Mouse (Mus musculus) granulocyte monocyte progenitor cell, adult 5-6 weeks (primary cell): ENCODE results near the gene Plod3. TPM values are rescaled to one million over a fixed set of nuclear protein-coding genes. Genes with fewer than 3 reads are reported as not detected.
A peak's percentile ranks its signal among the peaks of the same experiment; 100 is the strongest.

Source experiments
- ATAC-seq: replicated peaks from 2 replicates; pipeline ENCODE4 v1.8.0; 2016; ENCODE audit warnings: mild to moderate bottlenecking, moderate TSS enrichment, inconsistent platforms; ENCODE audit not compliant: poor library complexity, severe bottlenecking
- total RNA-seq, 2 experiments: library from RNA; stranded (forward) in 1 of 2; stranded (reverse) in 1 of 2; fragments of 200-712, 200-1000 nt in 1 of 2; fragments of >200 nt in 1 of 2; fragmentation: Nextera tagmentation in 1 of 2; gene quantifications; 2 replicates each; pipeline ENCODE4 v1.2.3; 2014 to 2017

Plod3 gene
- total RNA-seq, 2 experiments from 2014 or later: 139 to 177 TPM

- ATAC-seq: peak; percentile 33; the same call in 1 of the 2 replicates
These were observed 23.2 kb downstream of the Plod3 start for GRCm38 (mm10) chr5:137009988-137010387.

GRCm38 (mm10) chr5:137012401-137012950 lies 25.7 kb downstream of the Plod3 start:
- no peak for ATAC-seq

- ATAC-seq: no peak
These were observed 29.1 kb downstream of the Plod3 start for GRCm38 (mm10) chr5:137015913-137016312.

DNA sequence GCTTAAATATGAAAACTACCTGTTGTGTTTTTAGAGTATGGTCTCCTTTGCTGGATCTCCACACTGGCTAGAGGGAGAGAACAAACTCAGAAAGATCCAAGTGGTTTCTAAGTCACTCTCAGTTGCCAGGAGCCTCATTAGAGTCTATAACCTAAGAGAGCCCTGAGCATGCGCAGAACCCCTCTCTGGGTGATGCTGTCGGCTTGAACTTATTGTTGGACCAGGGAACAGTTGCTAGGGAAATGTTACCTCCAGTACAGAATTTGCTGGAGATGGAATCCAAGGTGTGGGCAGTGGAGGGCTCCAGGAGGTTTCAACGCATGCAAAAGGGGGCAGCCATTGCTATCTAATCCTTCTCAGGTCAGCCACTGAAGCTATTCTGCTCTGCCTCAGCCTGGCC lies 37.5 kb downstream of the Plod3 start:
- ATAC-seq: no peak

- peak; percentile 72 for ATAC-seq
These were observed 38.3 kb downstream of the Plod3 start for GRCm38 (mm10) chr5:137025132-137025531.

- ATAC-seq: no peak
These were observed 39.3 kb downstream of the Plod3 start, which contains the start of gene Vgf for GRCm38 (mm10) chr5:137026092-137026491. Vgf (plus strand) TSS chr5:137026392.

DNA sequence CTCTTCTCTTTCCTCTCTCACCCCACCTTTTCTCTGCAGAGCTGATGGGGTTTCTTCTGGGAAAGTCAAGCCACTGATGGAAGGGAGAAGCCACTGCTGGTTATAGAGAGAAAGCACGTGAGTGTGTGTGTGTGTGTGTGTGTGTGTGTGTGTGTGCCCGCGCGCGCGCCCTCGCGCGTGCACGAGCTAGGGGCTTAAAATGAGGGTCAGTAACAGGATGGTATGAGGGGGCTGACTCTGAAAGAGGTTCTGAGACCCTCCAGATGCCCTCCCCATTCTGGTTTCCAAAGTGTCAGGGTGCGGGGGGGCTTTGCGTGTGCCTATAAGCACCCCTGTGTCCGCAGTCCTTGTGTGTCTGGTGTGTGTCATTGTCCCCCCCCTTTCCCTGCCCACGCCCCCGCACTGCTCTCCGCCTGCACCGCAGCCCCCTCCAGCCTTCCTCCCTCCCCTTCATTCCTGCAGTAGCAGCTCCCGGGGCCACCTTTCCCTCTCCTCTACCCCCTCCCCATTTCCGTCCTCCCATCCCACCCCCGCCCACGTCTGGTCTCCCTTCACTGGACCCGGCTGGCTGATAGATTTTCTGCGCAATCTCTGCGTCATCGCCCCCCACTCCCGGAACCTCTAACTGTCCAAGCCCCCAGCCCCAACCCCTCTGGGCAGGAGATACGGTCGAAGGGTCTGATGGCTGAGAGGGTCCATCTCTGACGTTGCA lies 41.9 kb downstream of the Plod3 start:
- ATAC-seq: no peak

- no peak for ATAC-seq
These were observed 42.4 kb downstream of the Plod3 start for GRCm38 (mm10) chr5:137029273-137029585.

- peak; percentile 75 for ATAC-seq
These were observed 43.0 kb downstream of the Plod3 start for GRCm38 (mm10) chr5:137029643-137030415.

DNA sequence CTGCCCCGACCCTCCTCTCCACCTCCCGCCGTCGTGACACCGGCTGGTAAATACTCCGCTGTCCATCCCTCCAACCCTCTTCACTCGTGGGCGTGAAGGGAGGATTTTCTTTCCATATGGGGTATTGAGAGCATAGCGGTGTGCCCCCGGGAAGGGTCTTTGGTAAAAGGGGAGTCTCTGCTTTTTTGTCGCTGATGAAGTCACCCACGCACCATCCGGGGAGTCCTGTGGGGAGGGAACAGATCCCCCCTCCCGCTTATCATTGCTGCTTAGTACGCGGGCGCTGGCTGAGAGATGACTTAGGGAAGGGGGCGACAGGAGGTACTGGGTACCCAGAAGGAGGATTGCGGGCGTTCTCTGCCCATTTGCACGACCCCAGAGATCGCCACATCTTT lies 43.6 kb downstream of the Plod3 start:
- ATAC-seq: no peak

DNA sequence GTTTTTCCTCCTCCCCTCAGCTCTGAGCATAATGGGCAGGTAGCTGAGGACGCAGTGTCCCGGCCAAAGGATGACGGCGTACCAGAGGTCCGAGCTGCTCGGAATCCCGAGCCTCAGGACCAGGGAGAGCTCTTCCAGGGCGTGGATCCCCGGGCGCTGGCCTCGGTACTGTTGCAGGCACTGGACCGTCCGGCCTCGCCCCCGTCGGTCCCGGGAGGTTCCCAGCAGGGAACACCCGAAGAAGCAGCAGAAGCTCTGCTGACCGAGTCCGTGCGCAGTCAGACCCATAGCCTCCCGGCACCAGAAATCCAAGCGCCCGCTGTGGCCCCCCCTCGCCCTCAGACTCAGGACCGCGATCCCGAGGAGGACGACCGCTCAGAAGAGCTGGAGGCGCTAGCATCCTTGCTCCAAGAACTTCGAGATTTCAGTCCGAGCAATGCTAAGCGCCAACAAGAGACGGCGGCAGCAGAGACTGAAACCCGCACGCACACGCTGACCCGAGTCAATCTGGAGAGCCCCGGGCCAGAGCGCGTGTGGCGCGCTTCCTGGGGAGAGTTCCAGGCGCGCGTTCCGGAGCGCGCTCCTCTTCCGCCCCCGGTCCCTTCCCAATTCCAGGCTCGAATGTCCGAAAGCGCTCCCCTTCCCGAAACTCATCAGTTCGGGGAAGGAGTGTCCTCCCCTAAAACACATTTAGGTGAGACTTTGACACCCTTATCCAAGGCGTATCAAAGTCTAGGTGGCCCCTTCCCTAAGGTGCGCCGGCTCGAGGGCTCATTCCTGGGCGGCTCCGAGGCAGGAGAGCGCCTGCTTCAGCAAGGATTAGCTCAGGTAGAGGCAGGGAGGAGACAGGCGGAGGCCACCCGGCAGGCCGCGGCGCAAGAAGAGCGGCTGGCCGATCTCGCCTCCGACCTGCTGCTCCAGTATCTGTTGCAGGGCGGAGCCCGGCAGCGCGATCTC lies 44.5 kb downstream of the Plod3 start:
- ATAC-seq: no peak

GRCm38 (mm10) chr5:137032033-137032421 lies 45.2 kb downstream of the Plod3 start:
- ATAC-seq: no peak

DNA sequence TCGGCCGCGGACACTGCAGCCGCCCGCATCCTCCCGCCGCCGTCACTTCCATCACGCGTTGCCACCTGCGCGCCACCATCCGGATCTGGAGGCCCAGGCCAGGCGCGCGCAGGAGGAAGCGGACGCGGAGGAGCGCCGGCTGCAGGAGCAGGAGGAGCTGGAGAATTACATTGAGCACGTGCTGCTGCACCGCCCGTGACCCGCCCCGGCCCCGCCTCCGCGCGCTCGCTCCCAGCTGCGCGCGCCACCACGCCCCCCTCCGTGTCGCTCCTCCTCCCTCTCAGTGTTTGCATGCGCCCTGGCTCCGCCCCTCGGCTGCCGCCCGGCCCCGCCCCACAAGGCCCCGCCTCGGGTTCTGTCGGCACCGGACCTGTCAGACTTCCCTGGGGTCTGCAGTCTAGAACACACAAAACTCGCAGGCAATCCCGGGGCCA lies 45.8 kb downstream of the Plod3 start:
- ATAC-seq: peak; percentile 66

GRCm38 (mm10) chr5:137036211-137036610 lies 49.4 kb downstream of the Plod3 start:
- ATAC-seq: no peak

- ATAC-seq: no peak
These were observed 52.6 kb downstream of the Plod3 start for GRCm38 (mm10) chr5:137039453-137039852.

GRCm38 (mm10) chr5:137041442-137041841 lies 54.6 kb downstream of the Plod3 start:
- no peak for ATAC-seq

DNA sequence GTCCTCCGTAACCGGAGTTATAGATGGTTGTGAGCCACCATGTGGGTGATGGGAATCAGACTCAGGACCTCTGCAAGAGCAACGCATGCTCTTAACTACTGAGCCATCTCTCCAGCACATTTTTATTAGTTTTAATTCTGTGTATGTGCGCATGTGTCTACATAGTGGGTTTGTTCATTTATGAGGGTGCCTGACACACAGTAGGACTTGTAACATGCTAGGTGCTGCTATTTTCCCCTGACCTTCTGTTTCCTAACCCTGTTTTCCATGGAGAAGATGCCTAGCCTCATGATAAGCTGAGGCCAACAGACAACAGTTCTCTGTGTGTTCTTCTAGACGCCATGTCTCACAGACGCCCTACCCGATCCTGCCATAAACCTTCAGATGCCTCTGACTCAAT lies 57.2 kb downstream of the Plod3 start:
- ATAC-seq: no peak

DNA sequence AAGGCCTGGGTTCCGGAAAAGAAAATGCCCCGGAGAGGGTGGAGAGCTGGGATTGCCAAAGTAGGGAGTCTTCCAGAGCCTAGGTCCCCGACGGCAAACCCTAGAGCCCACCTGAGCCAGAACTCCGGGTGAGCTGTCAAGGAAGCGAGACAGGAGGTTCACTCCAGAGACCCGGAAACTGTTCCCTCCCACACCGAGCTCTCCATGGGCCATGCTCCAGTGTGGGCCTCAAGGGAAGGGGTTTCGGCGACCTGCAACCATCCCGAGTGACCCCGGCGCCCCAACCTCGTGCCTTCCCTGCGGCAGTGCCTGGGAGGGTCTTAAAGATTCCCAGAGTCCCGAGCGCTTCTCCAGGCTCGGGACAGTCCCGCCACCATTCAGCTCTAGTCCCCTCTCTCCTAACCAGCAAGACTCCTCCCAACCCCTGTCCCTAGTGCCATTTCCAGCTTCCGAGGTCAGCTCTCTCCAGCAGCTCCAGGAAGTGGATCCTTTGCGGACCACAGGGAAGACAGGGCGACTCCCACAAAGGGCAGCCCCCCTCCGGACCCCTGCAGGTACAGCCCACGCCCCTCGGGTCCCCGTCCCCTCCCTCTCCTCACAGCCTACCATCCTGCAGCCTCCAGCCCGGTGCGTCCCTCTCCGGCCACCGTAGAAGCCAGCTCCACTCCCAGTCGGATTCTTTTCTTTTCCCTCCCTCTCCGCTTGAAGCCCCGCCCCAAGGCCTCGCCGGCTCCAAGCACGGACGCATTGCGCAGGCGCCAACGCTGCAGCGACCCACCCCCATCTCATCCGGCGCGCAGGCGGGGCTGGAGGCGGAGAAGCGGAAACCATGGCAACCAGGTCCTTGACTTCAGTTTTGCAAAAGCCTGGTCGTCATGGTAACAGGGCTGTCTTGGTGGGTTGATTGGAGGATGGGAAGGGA lies 58.8 kb downstream of the Plod3 start, which contains the start of gene Ap1s1:
Gene Ap1s1 (minus strand): TSS at position 734 of the 922 bp plus-strand sequence.
- ATAC-seq: peak; percentile 93
